Mouse (Mus musculus): ENCODE results near the gene Ramp3. TPM values are rescaled to one million over a fixed set of nuclear protein-coding genes. Genes with fewer than 3 reads are reported as not detected.

Ramp3 gene
- total RNA-seq, 2 experiments from 2014 or later, result 13.6 to 26.8 TPM

GRCm38 (mm10) chr11:6666634-6667033 is 8.3 kb downstream of the Ramp3 start:
- intact Hi-C loops (cut with DNase I), result no loop called here
- DNase-seq (ENCODE audit: low spot score in 2 of 2), result no peak

DNA sequence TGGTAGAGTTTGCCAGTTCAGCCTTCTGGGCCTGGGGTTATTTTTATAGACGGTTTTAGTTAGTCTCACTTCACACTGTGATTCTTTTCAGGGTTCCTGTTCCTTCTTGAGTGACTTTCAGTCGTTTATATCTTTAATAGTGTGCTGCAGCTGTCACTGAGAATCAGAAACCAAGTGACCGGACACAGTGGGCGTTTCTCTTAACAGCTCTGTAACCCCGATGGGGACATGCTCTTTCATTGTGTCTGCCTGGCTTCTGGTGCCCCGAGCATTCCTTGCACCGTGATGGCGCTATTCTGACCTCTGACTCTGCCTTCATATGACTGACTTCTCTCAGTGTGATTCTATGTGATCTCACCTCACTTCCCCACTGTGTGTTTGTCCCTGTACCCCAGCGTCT is 10.7 kb downstream of the Ramp3 start:
- intact Hi-C loops (cut with DNase I), result no loop called here

GRCm38 (mm10) chr11:6670044-6670443 is 11.7 kb downstream of the Ramp3 start:
- no peak for DNase-seq (ENCODE audit: low spot score in 2 of 2)
- intact Hi-C loops (cut with DNase I), result no loop called here

More for the DNA sequence above, 10.7 kb downstream of the Ramp3 start:
- no peak for DNase-seq (ENCODE audit: low spot score in 2 of 2)

DNA sequence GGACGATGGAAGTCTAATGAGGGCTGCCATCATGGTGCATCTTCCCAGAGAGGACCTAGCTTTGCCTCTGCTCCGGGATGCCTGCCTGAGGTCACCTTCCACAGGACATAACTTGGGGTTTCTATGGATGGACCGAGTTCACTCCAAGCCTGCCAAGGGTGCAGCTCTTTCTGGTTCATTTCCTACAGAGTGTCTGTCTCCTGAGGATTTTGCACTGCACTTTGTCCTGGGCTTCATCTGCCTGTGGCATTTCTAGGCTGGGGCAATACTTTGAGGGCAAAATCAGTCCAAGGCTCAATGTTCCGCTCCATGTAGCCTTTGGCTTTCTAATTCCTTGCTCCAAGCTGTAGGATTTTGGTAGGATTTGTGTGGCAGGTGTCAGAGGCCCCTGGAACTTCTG is 12.5 kb downstream of the Ramp3 start:
- intact Hi-C loops (cut with DNase I), result no loop called here
- DNase-seq (ENCODE audit: low spot score in 2 of 2), result no peak

DNA sequence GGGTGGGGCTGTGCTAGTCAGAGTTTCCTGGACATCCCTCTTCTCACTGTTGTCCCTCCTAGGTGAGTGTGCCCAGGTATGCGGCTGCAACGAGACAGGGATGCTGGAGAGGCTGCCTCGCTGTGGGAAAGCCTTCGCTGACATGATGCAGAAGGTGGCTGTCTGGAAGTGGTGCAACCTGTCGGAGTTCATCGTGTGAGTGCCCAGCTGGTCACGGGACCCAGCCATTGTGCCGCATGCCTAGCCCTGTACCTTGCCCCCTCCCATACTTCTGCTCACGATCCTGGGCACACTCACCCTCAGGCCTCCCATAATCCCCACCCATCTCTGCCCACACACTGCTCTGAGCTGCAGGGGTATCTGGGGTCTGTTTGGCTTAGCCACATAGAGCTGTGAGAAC is 16.4 kb downstream of the Ramp3 start:
- DNase-seq (ENCODE audit: low spot score in 2 of 2), result no peak
- intact Hi-C loops (cut with DNase I), result no loop called here

DNA sequence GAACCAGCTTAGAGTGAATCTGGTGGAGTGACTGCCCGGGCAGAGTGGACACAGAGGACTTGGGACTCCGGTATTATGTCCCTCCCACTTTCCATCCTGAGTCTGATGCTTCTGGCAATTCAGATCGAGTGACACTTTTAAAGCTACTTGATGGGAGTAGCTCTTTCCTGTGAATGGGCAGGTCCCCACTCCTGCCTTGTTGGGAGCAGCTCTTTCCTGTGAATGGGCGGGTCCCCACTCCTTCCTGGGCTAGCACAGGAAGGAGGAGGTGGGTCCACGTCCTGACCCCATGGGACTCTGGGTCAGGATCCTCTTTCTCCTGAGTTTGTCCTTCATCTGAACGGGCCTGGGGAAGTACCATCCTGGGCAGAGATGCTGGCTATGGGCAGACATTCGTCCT is 17.1 kb downstream of the Ramp3 start:
- intact Hi-C loops (cut with DNase I), result no loop called here

DNA sequence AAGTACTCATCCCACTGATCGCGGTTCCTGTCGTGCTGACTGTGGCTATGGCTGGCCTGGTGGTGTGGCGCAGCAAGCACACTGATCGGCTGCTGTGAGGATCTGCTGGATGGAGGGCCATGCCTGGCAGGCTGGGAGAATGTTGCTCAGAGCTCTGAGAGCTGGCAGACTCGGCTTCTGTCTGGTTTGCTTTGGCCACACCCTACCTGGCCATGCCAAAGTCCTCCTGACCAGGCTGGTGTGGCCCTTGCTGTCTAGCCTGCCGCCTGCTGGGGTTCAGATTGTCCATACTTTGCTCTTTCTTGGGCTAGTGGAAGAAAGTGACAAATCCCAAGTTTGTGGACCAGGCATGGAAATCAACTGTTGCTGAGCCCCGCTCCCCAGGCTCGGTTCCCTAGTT is 18.3 kb downstream of the Ramp3 start:
- DNase-seq (ENCODE audit: low spot score in 2 of 2), result no peak
- intact Hi-C loops (cut with DNase I), result no loop called here

More for the DNA sequence above, 17.1 kb downstream of the Ramp3 start:
- DNase-seq (ENCODE audit: low spot score in 2 of 2), result no peak

- intact Hi-C loops (cut with DNase I), result no loop called here
- DNase-seq (ENCODE audit: low spot score in 2 of 2), result no peak
Observed at GRCm38 (mm10) chr11:6677530-6677929, 19.2 kb downstream of the Ramp3 start.

DNA sequence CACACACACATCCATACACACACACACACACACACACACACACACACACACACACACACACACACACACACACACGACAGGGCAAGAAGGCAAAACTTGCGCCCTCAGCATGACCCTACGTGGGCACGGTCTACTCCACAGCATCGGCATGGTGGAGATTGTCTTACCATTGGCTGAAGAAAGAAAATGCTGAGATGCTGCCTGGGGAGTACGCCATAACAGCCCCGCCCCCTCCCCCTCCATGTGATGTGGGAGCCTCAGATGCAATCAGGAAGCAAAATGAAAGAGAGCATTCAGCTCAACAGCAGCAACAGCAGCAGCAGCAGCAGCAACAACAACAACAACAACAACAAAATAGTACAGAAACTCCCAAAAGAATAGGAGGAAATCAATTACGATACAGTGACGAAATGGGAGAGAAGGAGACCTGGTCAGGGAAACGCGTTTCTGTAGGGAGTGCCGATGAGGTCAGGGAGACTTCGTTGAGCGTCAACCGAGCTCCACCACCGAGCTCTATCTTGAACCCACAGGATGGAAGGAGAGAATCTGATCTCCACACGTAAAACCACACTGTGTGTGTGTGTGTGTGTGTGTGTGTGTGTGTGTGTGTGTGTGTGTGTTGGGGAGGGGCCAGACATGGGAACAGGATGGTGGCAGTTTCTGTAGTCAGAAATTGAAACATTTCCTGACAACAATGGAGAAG is 21.5 kb downstream of the Ramp3 start:
- intact Hi-C loops (cut with DNase I), result no loop called here
- no peak for DNase-seq (ENCODE audit: low spot score in 2 of 2)

DNA sequence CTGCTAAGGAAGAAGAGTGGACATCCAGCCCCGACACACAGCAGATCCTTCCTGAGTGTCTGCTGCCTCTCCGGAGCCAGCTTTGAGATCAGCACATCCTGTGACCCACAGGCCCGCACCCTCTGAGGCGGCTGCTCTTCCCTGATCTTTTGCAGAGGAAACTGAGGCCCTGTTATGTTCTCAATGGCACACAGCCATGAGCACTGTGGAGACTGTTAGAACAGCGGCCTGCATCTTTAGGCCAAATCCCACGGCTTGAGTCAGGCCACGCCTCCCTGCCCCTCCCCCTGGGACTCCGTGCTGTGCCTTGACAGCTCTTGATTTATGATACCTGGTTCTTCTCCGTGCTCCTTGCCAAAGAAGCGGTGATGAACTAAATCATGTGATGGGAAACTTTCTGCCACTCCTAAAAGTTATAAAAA is 22.1 kb downstream of the Ramp3 start:
- intact Hi-C loops (cut with DNase I), result no loop called here
- no peak for DNase-seq (ENCODE audit: low spot score in 2 of 2)

- no peak for DNase-seq (ENCODE audit: low spot score in 2 of 2)
- intact Hi-C loops (cut with DNase I), result no loop called here
Observed at GRCm38 (mm10) chr11:6684741-6685140, 26.4 kb downstream of the Ramp3 start.

DNA sequence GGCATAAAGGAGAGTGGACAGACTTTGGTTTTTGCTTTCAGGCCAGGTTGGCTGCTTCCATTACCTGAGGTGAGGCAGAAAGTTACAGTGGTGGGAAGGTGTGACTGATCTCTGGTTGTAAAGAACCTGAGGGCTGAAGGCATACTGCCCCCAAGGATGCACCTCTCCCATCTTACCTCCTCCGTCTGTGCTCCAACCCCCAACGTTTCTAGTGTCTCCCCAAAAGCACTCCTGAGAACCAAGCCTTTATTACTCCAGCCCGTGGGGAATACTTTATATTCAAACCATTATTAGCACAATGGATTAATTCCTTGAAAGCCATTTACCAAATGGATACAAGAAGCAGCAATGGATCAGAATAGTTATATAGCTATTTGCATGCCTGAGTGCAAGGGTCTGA is 30.6 kb downstream of the Ramp3 start:
- intact Hi-C loops (cut with DNase I), result no loop called here
- DNase-seq (ENCODE audit: low spot score in 2 of 2), result no peak

GRCm38 (mm10) chr11:6692341-6692740 is 34.0 kb downstream of the Ramp3 start:
- no peak for DNase-seq (ENCODE audit: low spot score in 2 of 2)

GRCm38 (mm10) chr11:6694114-6694513 is 35.8 kb downstream of the Ramp3 start:
- intact Hi-C loops (cut with DNase I), result no loop called here

More at GRCm38 (mm10) chr11:6692341-6692740, 34.0 kb downstream of the Ramp3 start:
- intact Hi-C loops (cut with DNase I), result no loop called here

GRCm38 (mm10) chr11:6695176-6695575 is 36.9 kb downstream of the Ramp3 start:
- intact Hi-C loops (cut with DNase I), result no loop called here
- DNase-seq (ENCODE audit: low spot score in 2 of 2), result no peak

More at GRCm38 (mm10) chr11:6694114-6694513, 35.8 kb downstream of the Ramp3 start:
- no peak for DNase-seq (ENCODE audit: low spot score in 2 of 2)

- intact Hi-C loops (cut with DNase I), result no loop called here
- no peak for DNase-seq (ENCODE audit: low spot score in 2 of 2)
Observed at GRCm38 (mm10) chr11:6696551-6696950, 38.2 kb downstream of the Ramp3 start.

DNA sequence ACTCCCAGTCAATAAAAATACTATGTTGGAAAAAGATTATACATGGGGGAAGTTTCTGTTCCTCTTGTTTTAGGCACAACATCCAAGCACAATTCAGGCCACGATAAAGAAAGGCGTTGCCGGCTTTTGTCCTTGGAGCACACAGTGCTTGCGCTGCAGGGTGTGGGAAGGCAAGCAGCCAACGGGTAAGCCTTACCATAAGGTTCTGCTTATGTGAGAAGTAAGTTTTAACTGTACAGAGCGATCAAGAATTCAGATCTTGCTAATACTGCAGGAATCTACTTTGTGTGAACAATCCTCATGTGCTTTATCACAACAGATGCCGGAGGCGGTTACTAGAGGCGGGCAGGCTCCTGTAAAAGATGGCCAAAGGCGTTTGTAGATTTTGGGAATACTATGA is 39.4 kb downstream of the Ramp3 start:
- DNase-seq (ENCODE audit: low spot score in 2 of 2), result no peak
- intact Hi-C loops (cut with DNase I), result no loop called here

GRCm38 (mm10) chr11:6698281-6698680 is 40.0 kb downstream of the Ramp3 start:
- DNase-seq (ENCODE audit: low spot score in 2 of 2), result no peak
- intact Hi-C loops (cut with DNase I), result no loop called here

DNA sequence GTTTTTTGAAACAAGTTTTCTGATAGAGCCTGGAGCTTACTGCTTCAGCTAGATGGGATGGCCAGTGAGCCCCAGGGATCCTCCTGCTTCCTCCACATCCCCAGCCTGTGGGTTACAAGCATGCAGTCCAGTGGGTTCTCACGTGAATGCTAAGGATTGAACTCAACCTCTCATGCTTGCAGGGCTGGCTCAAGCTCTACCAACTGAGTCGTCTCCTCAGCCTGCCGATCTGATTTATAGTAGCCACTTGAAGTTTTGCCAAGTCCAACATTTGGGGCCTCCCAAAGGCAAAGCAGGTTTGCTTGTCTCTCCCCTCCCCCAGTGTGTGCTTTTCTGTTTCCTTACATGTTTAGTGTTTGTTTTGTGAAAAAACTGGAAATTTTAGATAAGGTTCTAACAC is 43.9 kb downstream of the Ramp3 start:
- DNase-seq (ENCODE audit: low spot score in 2 of 2), result no peak
- intact Hi-C loops (cut with DNase I), result no loop called here

DNA sequence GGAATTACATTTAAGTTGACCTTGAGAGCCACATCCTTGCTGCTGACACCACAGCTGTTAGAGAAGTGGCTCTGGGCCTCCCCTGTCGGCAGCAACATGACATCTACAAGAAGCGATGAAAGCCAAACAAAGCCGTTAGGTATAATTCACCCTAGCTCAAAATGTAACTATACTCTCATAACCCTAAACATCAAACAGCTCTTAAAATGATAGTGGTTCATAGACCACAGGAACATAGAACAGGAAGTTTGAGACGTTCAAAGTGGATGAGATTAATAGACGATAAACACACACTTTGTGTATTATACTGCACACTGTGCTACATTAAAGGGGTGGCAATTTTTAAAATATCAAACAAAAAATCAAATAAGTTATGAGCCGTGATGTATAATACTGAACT is 46.5 kb downstream of the Ramp3 start:
- no peak for DNase-seq (ENCODE audit: low spot score in 2 of 2)
- intact Hi-C loops (cut with DNase I), result no loop called here

- intact Hi-C loops (cut with DNase I), result no loop called here
- DNase-seq (ENCODE audit: low spot score in 2 of 2), result no peak
Observed at GRCm38 (mm10) chr11:6705516-6705915, 47.2 kb downstream of the Ramp3 start.

DNA sequence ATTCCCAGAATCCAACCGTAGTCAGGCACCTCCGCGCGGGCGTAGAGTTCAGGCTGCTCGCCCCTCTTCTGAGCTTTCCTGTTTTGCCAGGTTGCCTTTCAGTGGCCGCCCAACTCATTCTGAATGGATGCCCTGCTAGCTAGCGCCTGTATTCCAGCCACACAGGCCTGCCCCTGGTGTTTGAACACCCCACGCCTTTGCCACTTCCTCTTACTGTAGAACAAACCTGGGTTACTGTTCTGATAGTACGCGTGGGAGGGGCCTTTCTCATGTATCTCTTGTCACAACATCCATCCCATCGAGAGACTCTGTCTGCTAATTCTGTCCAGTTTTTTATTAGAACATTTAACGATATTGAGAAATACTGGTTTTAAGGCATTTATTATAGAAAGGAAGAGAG is 48.5 kb downstream of the Ramp3 start:
- intact Hi-C loops (cut with DNase I), result no loop called here
- DNase-seq (ENCODE audit: low spot score in 2 of 2), result no peak

Data from left cerebral cortex, postnatal 36 days (tissue).